Mouse (Mus musculus) splenic B cell, adult 2 months (primary cell): ENCODE data around the gene Olfr911-ps1.

Experiments used
- DNase-seq: peaks from one replicate; pipeline ENCODE4 v3.0.0-alpha.2; 2011; ENCODE audit warnings: low read depth, low spot score
- H3K27me3 ChIP-seq: 2 replicates; pipeline ENCODE4 v1.6.1; 2012; ENCODE audit warnings: mild to moderate bottlenecking, low read length, moderate library complexity, mixed read lengths; ENCODE audit not compliant: control insufficient read depth, poor library complexity, insufficient read depth, severe bottlenecking
- H3K36me3 ChIP-seq: 2 replicates; pipeline ENCODE4 v1.6.1; 2012; ENCODE audit warnings: mild to moderate bottlenecking, low read length, moderate library complexity, mixed read lengths; ENCODE audit not compliant: control insufficient read depth, poor library complexity, insufficient read depth, severe bottlenecking

Olfr911-ps1 gene

GRCm38 (mm10) chr9:38521280-38521679 is at the start of gene Olfr911-ps1:
Gene Olfr911-ps1, plus strand, starts transcription at chr9:38521580.
- Histone ChIP-seq H3K36me3 (no peaks in the 10 kb centered on the region), H3K27me3 (no peaks in the 10 kb centered on the region)
- no peak for DNase-seq

DNA sequence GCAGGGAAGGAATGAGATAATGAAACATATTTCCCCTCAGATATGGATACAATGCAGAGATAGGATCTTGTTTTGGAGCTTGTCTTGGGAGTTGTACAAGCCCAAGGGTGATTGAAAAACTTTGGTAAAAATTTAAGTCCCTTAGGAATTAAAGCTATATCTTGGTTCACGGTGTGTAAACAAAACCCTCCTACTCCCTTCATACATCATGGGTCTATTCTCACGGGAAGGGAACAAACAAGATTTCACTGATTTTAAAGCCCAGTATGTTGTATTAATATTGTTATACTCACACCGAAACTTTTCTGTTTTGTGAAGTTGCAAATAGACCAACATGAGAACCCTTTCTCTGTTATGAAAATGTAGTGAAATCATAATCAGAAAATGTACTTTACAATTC is 34.6 kb upstream of the Olfr911-ps1 start, which contains the start of gene Olfr906:
Olfr906 (plus strand) TSS at position 301 of the 400 bp plus-strand sequence.
- H3K36me3 ChIP-seq, result no peaks in the 10 kb centered on the region
- no peaks in the 10 kb centered on the region for H3K27me3 ChIP-seq
- no peak for DNase-seq

GRCm38 (mm10) chr9:38495501-38495900 is 25.9 kb upstream of the Olfr911-ps1 start, which contains the start of gene Olfr907:
Gene Olfr907, plus strand, starts transcription at chr9:38495801.
- Histone ChIP-seq H3K27me3 (no peaks in the 10 kb centered on the region), H3K36me3 (no peaks in the 10 kb centered on the region)
- no peak for DNase-seq

GRCm38 (mm10) chr9:38512353-38512752 is 9.0 kb upstream of the Olfr911-ps1 start:
- no peaks in the 10 kb centered on the region for H3K36me3 ChIP-seq
- no peak for DNase-seq
- H3K27me3 ChIP-seq, result no peaks in the 10 kb centered on the region

- Histone ChIP-seq H3K27me3 (no peaks in the 10 kb centered on the region), H3K36me3 (no peaks in the 10 kb centered on the region)
- DNase-seq, result no peak
These were observed 16.2 kb downstream of the Olfr911-ps1 start, which contains the start of gene Olfr910 for GRCm38 (mm10) chr9:38537549-38537948. Gene Olfr910, plus strand, starts transcription at chr9:38537849.
